Mouse (Mus musculus) liver (tissue): ENCODE results near the gene Pttg1ip.

Source experiments
- DNase-seq: peaks from one replicate; pipeline ENCODE4 v3.0.0-alpha.2; 2020; ENCODE audit warnings: mixed read lengths

Pttg1ip gene

DNA sequence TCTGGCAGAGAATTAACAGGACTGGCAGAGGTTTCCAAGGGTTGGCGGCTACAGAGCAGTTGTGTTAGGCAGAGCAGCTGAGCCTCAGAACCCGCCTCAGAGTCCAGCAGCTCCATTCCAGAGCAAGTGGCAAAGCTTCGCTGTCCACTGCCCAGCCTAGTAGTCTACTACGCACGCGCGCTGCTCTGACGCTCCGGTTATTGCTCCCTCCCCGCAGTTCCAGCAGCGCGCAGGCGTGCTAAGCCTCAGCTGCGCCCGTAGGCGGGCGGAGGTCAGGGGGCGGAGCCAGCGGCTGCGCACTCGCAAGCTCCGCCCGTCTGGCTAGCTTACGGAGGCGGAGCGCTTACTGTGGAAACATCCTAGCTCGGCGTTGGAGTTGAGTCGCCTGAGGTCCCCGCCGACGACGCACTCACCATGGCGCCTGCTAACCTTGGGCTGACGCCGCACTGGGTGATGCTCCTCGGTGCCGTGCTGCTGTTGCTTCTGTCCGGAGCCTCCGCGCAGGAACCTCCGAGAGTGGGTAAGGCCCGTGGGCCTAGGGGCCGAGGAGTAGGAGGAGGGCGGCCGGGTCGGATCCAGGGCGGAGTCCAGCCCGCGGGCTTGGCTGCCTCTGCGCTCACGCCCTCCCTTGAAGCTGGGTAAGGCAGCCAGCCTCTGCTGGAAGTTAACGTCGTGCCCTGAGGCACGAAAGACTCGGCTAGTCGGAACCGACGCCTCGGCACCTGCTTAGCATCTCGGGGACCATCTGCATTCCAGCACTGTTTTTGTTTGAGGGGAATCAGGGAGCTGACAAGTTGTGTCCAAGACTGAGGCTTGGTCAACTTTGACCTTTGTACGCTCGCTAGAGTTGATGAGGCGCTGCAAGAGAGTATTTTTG lies at the start of gene Pttg1ip:
Pttg1ip (plus strand) TSS at position 313 of the 877 bp plus-strand sequence.
- peak; percentile 98 for DNase-seq

DNA sequence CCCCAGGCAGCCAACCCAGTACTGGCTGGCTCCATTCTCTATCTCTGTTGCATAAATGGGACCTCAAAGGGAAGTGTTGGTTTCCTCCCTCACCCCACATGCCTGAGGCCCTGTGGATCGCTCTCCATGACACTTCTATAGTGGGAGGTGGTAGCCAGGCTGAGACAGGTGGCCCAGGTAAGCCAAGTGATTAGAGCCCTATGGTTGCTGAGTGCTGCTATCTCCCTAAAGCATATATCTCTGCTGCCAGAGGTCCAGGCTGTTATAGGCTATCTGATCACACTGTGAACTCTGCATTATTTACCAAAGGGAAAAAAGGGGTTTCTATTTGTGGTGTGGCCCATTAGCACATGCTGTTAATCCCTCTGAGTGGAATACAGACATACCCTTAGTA lies 49.5 kb upstream of the Pttg1ip start:
- no peak for DNase-seq

DNA sequence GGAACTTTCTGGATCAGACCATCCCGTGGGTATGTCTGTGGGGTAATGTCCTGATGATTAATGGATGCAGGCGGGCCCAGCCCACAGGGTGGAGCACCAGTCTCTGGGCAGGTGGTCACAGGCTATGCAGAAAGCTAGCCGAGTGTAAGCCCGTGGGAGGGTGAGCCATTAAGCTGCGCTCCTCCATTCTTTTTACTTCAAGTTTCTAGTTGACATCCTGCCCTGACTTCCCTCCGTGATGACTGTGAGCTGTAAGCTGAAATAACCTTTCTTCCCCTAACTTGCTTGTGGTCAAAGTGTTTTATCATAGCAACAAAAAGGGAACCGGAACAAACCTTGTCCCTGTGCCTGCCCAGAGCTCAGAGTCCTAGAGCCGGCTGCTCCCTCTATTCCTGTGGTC lies 44.8 kb upstream of the Pttg1ip start:
- no peak for DNase-seq

DNA sequence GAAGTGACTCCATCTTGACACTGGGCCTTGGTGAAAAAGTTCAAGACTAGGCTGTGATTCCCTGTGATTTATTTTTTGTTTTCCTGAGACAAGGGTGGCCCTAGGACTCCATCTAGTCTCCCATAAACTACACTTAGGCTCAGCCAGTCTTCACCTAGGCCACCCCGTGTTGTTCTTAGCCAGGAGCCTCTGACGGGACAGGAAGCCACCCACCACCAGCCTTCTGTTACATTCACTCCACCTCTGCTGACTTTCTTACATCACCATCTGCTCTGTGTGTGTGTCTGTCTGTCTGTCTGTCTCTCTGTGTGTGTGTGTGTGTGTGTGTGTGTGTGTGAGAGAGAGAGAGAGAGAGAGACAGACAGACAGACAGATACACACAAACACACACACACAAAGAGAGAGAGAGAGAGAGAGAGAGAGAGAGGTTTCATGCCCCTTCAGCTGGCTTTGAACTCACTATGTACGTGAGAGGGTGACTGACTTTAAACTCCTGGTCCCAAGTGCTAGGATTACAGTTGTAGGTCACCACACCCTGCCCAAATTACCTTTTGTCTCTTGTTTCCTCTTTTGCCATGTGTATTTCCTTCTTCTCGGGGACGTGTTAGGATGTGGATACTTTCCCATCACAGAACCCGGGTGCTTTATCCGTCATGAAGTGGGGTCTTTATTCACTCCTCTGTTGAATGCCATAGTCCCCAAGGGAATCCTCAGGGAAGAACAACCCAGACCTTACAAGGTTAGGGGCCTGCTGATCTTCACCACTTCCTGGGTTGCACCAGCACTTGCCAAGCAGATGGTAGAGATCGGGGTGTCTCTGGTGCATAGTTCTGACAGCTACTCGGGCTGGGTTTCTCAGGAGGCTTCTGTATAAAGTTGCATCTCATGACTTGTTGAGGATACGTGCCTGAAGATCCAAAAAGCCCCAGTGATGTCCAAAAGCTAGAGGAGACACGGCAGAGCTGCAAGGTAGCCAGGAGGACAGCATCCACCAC lies 44.0 kb upstream of the Pttg1ip start:
- DNase-seq, result no peak

DNA sequence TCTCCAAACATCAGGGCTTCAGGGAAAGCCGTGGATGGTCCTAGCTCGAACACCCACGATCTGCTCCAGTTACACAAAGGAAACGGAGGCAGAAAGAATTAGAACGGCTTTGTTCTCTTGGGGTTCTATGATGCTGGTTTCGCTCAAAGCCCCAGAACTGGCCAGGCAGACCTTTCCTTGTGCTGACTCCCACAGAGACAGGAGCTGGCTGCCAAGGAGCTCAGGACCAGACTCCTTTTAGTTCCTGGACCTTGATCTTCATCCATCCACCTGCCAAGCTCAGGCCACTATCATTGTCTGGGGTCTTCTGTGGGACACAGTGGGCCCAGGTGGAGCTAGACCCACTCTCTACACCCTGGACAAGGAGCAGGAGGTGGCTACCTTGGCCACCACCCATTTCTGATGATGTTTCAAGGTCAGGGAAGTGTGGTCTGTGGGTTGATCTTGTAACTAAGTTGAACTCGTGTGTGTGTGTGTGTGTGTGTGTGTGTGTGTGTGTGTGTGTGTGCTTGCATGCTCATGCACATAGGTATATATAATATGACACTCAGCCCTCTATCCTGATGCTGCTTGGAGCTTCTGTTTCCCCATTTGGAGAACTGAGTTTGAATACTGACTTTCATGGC lies 42.1 kb upstream of the Pttg1ip start:
- DNase-seq, result no peak

DNA sequence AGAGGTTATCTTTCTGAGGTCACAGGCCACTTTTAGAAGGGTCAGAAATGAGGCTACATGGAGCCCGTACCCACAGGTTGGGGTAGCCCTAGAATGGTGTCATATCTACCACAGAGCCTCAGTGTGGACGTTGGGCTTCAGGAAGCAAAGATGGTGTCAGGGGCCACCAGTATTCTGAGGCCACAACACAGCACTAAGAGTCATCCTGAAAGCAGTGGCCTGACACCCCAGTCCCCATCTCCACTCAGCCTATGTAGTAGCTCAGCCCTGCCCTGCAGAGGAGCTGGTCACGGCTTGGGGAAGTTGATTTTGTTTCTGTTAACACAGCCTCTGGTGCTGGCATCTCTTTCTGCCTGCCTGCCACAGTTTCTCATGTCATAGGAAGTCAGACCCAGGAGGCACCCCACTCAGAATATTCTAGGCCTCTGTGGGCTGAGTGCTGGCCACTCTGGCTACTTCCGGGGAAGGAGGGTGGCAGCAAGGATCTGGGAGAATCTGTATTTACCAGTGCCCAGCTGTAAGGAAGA lies 40.9 kb upstream of the Pttg1ip start:
- no peak for DNase-seq

DNA sequence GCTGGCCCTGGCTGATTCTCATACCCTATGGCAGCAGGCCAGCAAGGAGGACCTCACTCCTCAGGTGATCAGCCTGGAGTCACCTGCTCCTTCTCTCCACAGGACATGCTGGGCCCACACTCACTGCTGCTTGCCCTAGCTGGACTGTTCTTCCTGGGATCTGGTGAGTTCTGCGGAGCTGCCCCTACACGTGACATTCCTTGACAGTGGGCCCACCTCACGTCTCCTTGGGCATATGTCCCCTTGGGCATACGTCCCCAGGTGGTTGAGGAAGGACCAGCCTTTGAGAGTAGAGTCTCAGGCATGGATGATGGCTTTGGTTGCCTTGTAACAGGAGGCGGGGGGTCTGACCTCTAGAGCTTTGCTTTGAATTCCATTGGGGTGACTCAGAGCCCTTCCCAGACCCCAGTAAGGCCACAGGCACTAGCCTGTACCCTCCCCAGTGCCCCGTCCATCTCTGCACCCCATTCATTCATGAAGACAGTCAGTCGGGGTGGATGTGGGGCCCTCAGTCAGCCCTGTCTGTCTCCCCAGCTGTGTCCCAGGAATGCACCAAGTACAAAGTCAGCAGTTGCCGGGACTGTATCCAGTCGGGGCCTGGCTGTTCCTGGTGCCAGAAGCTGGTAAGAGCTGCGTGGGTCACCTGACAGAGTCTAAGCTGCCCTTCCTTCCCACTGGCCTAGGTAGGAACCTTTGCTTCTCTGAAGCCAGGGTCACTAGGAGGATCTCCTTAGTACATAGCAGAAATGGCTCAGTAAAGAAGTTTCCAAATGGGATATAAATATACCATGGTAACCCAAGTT lies 39.5 kb upstream of the Pttg1ip start:
- no peak for DNase-seq

DNA sequence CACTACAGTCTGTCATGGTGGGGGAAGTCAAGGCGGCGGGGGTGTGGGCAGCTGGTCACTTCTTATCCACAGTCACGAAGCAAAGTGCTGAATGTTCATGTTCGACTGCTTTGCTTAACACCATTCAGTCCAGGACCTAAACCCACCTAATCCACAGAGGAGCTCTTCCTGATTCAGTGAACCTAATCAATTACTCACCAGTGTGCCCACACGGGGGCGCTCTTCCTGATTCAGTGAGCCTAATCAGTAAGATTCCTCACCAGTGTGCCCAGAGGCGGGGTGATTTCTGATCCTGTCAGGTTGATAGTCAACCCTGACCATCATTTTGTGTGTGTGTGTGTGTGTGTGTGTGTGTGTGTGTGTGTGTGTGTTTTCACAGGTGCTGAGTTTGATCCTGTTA lies 38.3 kb upstream of the Pttg1ip start:
- peak; percentile 76 for DNase-seq

DNA sequence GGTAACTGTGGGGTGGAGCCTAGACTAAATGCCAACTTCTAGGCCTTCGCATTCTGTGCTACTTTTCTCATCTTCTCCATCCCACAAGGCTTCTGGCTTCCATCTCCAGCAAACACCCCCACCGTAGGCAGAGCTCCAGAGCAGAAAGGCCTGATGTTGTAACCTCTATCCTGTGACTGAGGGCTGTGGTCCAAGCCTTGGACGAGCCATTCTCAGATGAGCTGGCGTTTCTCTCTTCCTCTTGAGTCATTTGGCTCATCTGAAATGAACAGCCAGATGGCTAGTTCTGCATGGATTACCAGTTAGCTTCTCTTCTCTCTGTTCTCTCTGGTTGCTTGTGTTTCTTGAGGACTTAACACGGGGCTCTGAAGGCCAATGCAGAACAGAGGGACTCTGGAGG lies 36.6 kb upstream of the Pttg1ip start:
- DNase-seq, result no peak

DNA sequence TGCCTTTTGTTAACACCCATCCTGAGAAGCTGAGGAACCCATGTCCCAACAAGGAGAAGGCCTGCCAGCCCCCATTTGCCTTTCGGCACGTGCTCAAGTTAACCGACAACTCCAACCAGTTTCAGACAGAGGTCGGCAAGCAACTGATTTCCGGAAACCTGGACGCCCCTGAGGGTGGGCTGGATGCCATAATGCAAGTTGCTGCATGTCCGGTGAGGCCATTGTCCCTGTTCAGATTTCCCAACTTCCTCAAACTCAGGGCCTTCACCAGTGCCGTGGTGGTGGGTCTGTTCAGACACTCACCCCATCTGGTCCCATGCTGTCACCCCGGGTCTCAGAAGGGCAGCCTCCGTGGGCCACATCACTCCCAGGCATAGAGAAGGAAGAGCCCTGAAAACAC lies 32.9 kb upstream of the Pttg1ip start:
- no peak for DNase-seq

DNA sequence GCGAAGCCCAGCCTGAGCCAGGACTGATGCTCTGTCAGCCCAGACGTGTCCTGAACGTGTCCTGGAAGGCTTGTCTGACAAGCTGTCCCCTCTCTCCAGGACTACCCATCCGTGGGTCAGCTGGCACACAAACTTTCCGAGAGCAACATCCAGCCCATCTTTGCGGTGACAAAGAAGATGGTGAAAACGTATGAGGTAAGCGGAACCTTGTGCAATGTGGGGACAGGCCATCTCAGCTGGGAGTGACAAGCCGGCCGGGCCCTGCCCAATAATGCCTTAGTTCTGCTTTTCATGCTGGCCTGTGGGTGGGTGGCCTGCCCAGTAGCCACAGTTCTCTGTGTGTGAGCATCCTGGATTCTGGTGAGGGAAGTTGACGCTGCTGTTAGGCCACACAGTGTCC lies 30.6 kb upstream of the Pttg1ip start:
- DNase-seq, result peak; percentile 36

DNA sequence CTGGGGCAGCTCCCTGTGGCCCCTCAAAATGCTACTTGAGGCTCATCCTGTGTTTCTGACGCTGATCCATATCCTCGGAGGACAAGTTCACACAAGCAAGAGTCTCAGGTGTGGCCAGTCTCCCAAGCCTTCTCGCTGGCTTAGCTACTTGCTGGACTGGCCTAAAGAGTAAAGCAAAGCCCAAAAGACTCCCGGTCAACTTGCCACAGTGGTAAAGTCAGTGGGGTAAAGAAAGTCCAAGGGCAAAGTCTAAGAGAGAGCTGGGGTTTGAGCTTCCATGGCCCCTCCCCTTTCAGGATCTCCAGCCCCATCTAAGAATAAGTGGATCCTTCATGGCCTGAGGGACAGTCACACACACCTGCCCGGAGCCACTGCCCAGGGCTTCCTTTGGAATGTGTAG lies 29.4 kb upstream of the Pttg1ip start:
- DNase-seq, result no peak

DNA sequence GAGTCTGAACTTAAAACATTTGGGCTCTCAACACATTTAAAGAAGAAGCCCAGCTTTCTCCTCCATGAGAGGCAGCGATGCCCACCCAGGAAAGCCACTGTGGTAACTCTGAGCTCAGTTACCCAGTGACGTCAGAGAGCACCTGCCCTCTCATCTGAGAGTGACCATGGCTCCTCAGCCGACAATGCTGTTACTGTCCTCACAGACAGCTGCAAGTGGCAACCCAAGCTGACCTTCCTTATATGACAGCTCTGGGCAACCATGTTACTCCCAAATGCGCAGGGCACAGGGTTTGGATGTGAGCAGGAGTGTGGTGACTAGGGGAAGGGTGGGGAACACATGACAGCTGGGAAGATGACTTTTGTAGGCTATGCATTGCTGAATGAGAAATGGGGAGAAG lies 28.2 kb upstream of the Pttg1ip start:
- no peak for DNase-seq

DNA sequence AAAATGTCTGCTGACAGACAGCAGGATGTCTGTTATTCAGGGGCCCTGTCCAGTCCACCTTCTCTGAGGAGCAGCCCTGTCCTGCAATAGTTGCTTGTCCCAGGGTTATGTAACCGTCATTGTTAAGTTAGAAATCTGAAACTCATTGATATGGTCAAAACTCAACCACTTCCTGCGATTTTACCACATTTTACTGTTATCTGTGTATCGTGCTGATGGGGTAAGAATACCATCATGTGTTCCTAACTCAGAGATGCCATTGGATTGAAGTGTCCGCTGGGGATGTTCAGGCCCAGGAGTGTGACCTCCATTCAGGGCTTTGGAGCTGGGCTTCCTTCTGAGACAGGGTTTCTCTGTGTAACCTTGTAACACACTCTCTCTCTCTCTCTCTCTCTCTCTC lies 26.6 kb upstream of the Pttg1ip start:
- DNase-seq, result no peak

DNA sequence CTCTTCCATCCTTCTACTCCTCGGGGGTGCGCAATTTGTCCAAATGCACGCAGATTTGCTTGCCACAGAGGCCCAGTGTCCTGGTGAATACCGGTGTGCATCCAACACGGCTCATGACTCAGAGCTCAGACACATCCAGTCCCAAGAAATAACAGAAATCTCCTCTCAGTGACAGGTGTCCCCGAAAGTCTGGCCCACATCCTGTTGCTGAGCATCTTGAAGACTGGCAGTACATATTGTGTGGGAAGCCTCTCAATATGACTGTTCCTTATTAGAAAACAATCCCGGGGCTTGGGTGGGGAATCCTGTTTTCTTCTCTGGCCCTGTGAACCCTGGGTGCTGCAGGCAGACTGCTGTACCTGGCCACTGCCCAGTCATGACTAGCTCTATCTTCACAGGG lies 24.9 kb upstream of the Pttg1ip start:
- no peak for DNase-seq

DNA sequence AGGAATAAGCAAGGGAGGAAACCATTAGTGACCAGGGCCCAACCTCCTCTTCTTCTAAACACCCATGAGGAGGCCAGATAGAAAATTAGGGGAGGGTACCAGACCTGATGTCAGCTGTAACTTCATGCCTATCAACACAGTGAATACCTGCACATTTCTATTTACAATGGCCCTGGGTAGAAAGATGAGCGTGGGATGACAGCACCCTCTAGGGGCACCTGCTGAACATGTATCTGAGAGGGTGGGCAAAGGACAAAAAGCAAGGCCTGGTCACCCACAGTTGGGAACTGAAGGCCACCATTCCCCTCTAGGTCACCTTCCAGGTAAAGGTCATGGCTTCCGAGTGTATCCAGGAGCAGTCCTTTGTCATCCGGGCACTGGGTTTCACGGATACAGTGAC lies 23.9 kb upstream of the Pttg1ip start:
- no peak for DNase-seq

DNA sequence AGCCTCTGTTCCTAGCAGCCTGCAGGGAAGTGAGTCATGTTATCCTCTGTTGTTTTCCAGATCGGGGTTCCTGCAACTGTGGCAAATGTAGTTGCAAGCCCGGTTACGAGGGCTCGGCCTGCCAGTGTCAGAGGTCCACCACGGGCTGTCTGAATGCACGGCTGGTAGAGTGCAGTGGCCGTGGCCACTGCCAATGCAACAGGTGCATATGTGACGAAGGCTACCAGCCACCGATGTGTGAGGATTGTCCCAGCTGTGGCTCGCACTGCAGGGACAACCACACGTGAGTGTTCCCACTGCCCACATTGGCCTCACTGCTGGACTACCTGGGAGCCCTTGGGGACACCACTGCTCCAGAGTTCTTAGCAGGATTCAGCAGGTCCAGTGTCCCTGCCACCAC lies 21.4 kb upstream of the Pttg1ip start:
- DNase-seq, result no peak

DNA sequence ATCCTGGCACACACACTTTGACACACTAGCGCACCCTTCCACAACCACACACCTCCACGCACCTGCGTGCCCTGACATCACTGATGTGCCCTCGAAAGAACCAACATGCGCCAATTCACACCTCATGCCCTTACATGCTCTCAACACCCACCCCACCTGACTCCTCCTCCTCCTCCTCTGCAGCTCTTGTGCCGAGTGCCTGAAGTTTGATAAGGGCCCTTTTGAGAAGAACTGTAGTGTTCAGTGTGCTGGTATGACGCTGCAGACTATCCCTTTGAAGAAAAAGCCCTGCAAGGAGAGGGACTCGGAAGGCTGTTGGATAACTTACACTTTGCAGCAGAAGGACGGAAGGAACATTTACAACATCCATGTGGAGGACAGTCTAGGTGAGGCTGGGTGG lies 20.7 kb upstream of the Pttg1ip start:
- DNase-seq, result no peak

DNA sequence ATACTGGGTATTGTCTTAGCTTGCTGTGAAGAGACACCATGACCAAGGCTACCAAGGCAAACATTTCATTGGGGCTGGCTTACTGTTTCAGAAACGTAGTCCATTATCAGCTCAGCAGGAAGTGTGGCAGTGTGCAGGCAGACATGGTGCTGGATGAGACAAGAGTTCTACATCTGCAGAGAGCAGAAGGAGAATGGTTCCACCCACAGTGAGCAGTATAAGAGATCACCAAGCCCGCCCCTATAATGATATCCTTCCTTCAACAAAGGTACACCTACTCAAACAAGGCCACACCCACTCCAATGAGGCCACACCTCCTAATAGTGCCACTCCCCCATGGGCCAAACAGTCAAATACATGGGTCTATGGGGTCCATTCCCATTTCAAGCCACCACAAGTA lies 20.0 kb upstream of the Pttg1ip start:
- peak; percentile 42 for DNase-seq

DNA sequence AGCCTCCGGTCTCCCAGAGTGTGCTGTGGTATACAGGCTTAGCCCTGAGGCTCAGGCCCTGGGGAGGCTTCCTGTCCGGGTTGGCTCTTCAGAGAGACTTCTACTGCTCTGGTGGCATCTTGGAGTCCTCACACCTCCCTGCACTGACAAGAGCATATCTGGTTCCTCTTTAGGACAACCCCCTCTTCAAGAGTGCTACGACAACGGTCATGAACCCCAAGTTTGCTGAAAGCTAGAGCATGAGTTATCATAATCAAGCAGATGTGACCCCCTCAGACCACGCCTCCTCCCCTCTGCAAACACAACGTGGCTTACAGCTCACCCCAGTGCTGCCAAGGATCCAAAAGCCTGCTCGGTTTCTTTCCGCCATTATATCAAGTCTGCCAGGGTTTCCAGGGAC lies 16.5 kb upstream of the Pttg1ip start:
- DNase-seq, result no peak

DNA sequence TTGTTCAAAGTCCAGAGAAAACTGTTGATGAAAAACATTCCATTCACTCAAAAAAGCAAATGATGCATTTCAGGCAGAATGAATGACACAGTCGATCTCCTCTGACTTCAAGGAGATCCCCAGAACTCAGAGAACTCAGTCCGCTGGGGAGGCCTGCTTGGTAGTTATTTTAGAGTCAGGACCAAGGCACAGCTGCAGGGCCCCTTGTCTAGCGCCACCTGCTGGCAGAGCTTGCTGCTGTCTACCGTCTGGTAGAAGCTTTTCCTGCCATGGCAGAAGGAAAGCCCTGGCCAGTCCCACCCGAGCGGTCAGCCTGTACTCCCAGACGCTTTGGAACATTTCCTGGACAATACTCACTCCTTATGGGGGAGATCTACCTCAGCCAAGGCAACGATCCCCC lies 14.9 kb upstream of the Pttg1ip start:
- DNase-seq, result peak; percentile 86

DNA sequence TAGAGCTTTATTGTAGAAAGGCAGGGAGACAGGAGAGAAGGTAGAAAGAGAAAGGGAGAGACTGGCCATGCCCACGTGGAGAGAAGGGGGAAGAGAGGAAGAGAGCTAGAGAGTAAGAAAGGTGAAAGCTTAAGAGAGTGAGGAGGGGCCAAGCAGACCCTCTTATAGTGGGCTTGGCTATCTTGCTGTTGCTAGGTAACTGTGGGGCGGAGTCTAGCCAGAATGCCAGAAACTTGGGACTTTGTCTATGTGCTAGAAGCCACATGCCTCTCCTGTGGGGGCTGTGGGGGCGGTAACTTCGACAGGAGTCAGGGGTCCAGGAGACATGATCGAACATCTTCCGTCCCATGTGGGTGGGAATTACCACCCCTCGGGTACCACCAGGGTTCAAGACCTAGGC lies 12.0 kb upstream of the Pttg1ip start:
- DNase-seq, result no peak
